Mouse (Mus musculus): Measurements from ENCODE around the gene Btn1a1. TPM values are rescaled to one million over a fixed set of nuclear protein-coding genes. Genes with fewer than 3 reads are reported as not detected.

The Btn1a1 gene
- polyA plus RNA-seq, 1 experiment from 2014 or later = not detected

- 1% methylated on average over 17 of the region's 17 CpGs for WGBS
- H3K27me3 ChIP-seq (replicated peaks) = peaks cover 12% of the 10 kb centered on the region
- ATAC-seq (ENCODE audit: low FRiP score) = peak; percentile 74
- H3K4me1 ChIP-seq = peaks cover 13% of the 10 kb centered on the region
- no peak overlapping the region for H3K4me2 ChIP-seq
- H3K9me3 ChIP-seq (replicated peaks) = no peaks in the 10 kb centered on the region
- H3K27ac ChIP-seq (replicated peaks) = no peak overlapping the region
- H3K4me3 ChIP-seq (replicated peaks) = no peak overlapping the region
- H3K9ac ChIP-seq (replicated peaks) = no peak overlapping the region
- H3K36me3 ChIP-seq = no peaks in the 10 kb centered on the region
Observed at GRCm38 (mm10) chr13:23500424-23501200, 34.9 kb upstream of the Btn1a1 start.

- ATAC-seq (ENCODE audit: low FRiP score) = no peak
- no peaks in the 10 kb centered on the region for H3K36me3 ChIP-seq
- no peak overlapping the region for H3K27ac ChIP-seq (replicated peaks)
- peaks cover 12% of the 10 kb centered on the region; the same call in 1 of the 2 replicates for H3K4me1 ChIP-seq
- peaks cover 12% of the 10 kb centered on the region for H3K27me3 ChIP-seq (replicated peaks)
- H3K9ac ChIP-seq (replicated peaks) = no peak overlapping the region
- no peak overlapping the region for H3K4me3 ChIP-seq (replicated peaks)
- 8% methylated on average over 7 of the region's 7 CpGs for WGBS
- H3K9me3 ChIP-seq (replicated peaks) = no peaks in the 10 kb centered on the region
- no peak overlapping the region for H3K4me2 ChIP-seq
Observed at GRCm38 (mm10) chr13:23499943-23500342, 34.2 kb upstream of the Btn1a1 start.

GRCm38 (mm10) chr13:23498653-23499052 lies 33.0 kb upstream of the Btn1a1 start:
- no peak overlapping the region for H3K9ac ChIP-seq (replicated peaks)
- no peaks in the 10 kb centered on the region for H3K9me3 ChIP-seq (replicated peaks)
- ATAC-seq (ENCODE audit: low FRiP score) = no peak
- no peaks in the 10 kb centered on the region for H3K36me3 ChIP-seq
- peaks cover 12% of the 10 kb centered on the region for H3K27me3 ChIP-seq (replicated peaks)
- H3K4me1 ChIP-seq = peaks cover 12% of the 10 kb centered on the region; the same call in 1 of the 2 replicates
- WGBS = 10% methylated on average over 10 of the region's 10 CpGs
- H3K4me2 ChIP-seq = peak overlapping the region; percentile 49
- no peak overlapping the region for H3K27ac ChIP-seq (replicated peaks)
- peak overlapping the region; percentile 30 for H3K4me3 ChIP-seq (replicated peaks)

- no peak for ATAC-seq (ENCODE audit: low FRiP score)
Observed at GRCm38 (mm10) chr13:23497656-23498321, 32.1 kb upstream of the Btn1a1 start.

GRCm38 (mm10) chr13:23495526-23495925 lies 29.8 kb upstream of the Btn1a1 start:
- Histone ChIP-seq H3K4me1 (peaks cover 17% of the 10 kb centered on the region), H3K4me2 (no peak overlapping the region), H3K4me3 (replicated peaks) (no peak overlapping the region), H3K27me3 (replicated peaks) (peaks cover 12% of the 10 kb centered on the region), H3K9ac (replicated peaks) (no peak overlapping the region), H3K9me3 (replicated peaks) (no peaks in the 10 kb centered on the region), H3K36me3 (no peaks in the 10 kb centered on the region), H3K27ac (replicated peaks) (no peak overlapping the region)
- WGBS = 80% methylated on average over 6 of the region's 6 CpGs
- ATAC-seq (ENCODE audit: low FRiP score) = no peak

More at GRCm38 (mm10) chr13:23497656-23498321, 32.1 kb upstream of the Btn1a1 start:
- Histone ChIP-seq H3K4me1 (peaks cover 12% of the 10 kb centered on the region; the same call in 1 of the 2 replicates), H3K27me3 (replicated peaks) (peaks cover 12% of the 10 kb centered on the region), H3K36me3 (no peaks in the 10 kb centered on the region), H3K9ac (replicated peaks) (no peak overlapping the region), H3K9me3 (replicated peaks) (no peaks in the 10 kb centered on the region), H3K4me2 (peak overlapping the region; percentile 49), H3K27ac (replicated peaks) (no peak overlapping the region), H3K4me3 (replicated peaks) (peak overlapping the region; percentile 30)
- 7% methylated on average over 19 of the region's 19 CpGs for WGBS

GRCm38 (mm10) chr13:23491990-23492389 lies 26.3 kb upstream of the Btn1a1 start:
- H3K9ac ChIP-seq (replicated peaks) = no peak overlapping the region
- ATAC-seq (ENCODE audit: low FRiP score) = no peak
- no peak overlapping the region for H3K27ac ChIP-seq (replicated peaks)
- peak overlapping the region; percentile 26 for H3K4me3 ChIP-seq (replicated peaks)
- H3K27me3 ChIP-seq (replicated peaks) = 0 out of 2 replicates have a peak, but pooled peaks cover under 1% of the 10 kb centered on the region
- 4% methylated on average over 14 of the region's 14 CpGs for WGBS
- H3K9me3 ChIP-seq (replicated peaks) = no peaks in the 10 kb centered on the region
- peak overlapping the region; percentile 48 for H3K4me2 ChIP-seq
- peaks cover 12% of the 10 kb centered on the region for H3K4me1 ChIP-seq
- no peaks in the 10 kb centered on the region for H3K36me3 ChIP-seq

- Histone ChIP-seq H3K27me3 (replicated peaks) (no peaks in the 10 kb centered on the region), H3K4me2 (no peak overlapping the region), H3K36me3 (no peaks in the 10 kb centered on the region), H3K9me3 (replicated peaks) (no peaks in the 10 kb centered on the region), H3K9ac (replicated peaks) (no peak overlapping the region), H3K4me1 (peaks cover 12% of the 10 kb centered on the region), H3K27ac (replicated peaks) (no peak overlapping the region), H3K4me3 (replicated peaks) (no peak overlapping the region)
- ATAC-seq (ENCODE audit: low FRiP score) = no peak
- WGBS = 12% methylated on average over 1 of the region's 1 CpGs
Observed at GRCm38 (mm10) chr13:23491263-23491662, 25.6 kb upstream of the Btn1a1 start.

GRCm38 (mm10) chr13:23490863-23491262 lies 25.2 kb upstream of the Btn1a1 start:
- 60% methylated on average over 1 of the region's 1 CpGs for WGBS

GRCm38 (mm10) chr13:23488400-23489322 lies 23.0 kb upstream of the Btn1a1 start, which contains the start of gene Btn2a2:
Gene Btn2a2 (minus strand): TSS chr13:23488857.
- Histone ChIP-seq H3K4me1 (peaks cover 12% of the 10 kb centered on the region), H3K27me3 (replicated peaks) (no peaks in the 10 kb centered on the region; the same call in 1 of the 2 replicates), H3K27ac (replicated peaks) (0 out of 2 replicates have a peak within 1 kb of the TSS, but pooled peaks have one; percentile 5), H3K4me3 (replicated peaks) (peak within 1 kb of the TSS; percentile 45), H3K9me3 (replicated peaks) (no peaks in the 10 kb centered on the region), H3K36me3 (no peaks in the 10 kb centered on the region), H3K9ac (replicated peaks) (peak within 1 kb of the TSS; percentile 42; the same call in 1 of the 2 replicates), H3K4me2 (peak within 1 kb of the TSS; percentile 71)
- ATAC-seq (ENCODE audit: low FRiP score) = peak; percentile 99
- 12% methylated on average over 14 of the region's 14 CpGs for WGBS

More at GRCm38 (mm10) chr13:23490863-23491262, 25.2 kb upstream of the Btn1a1 start:
- no peak for ATAC-seq (ENCODE audit: low FRiP score)
- Histone ChIP-seq H3K4me2 (no peak overlapping the region), H3K4me1 (peaks cover 12% of the 10 kb centered on the region), H3K36me3 (no peaks in the 10 kb centered on the region), H3K4me3 (replicated peaks) (no peak overlapping the region), H3K9me3 (replicated peaks) (no peaks in the 10 kb centered on the region), H3K9ac (replicated peaks) (no peak overlapping the region), H3K27ac (replicated peaks) (no peak overlapping the region), H3K27me3 (replicated peaks) (no peaks in the 10 kb centered on the region)

GRCm38 (mm10) chr13:23485271-23485670 lies 19.6 kb upstream of the Btn1a1 start:
- 45% methylated on average over 5 of the region's 5 CpGs for WGBS
- Histone ChIP-seq H3K27me3 (replicated peaks) (no peaks in the 10 kb centered on the region; the same call in 1 of the 2 replicates), H3K36me3 (no peaks in the 10 kb centered on the region), H3K9ac (replicated peaks) (no peak overlapping the region), H3K27ac (replicated peaks) (no peak overlapping the region), H3K4me2 (no peak overlapping the region), H3K9me3 (replicated peaks) (no peaks in the 10 kb centered on the region), H3K4me1 (peaks cover 7% of the 10 kb centered on the region; the same call in 1 of the 2 replicates), H3K4me3 (replicated peaks) (no peak overlapping the region)
- ATAC-seq (ENCODE audit: low FRiP score) = no peak

- Histone ChIP-seq H3K4me3 (replicated peaks) (no peak overlapping the region), H3K9ac (replicated peaks) (no peak overlapping the region), H3K27ac (replicated peaks) (no peak overlapping the region), H3K36me3 (no peaks in the 10 kb centered on the region), H3K27me3 (replicated peaks) (no peaks in the 10 kb centered on the region; the same call in 1 of the 2 replicates), H3K9me3 (replicated peaks) (no peaks in the 10 kb centered on the region), H3K4me2 (no peak overlapping the region), H3K4me1 (peaks cover 3% of the 10 kb centered on the region; the same call in 1 of the 2 replicates)
- no peak for ATAC-seq (ENCODE audit: low FRiP score)
- WGBS = 90% methylated on average over 2 of the region's 2 CpGs
Observed at GRCm38 (mm10) chr13:23483153-23483552, 17.5 kb upstream of the Btn1a1 start.

Data from neural tube, embryonic 15.5 days (tissue).